Mouse (Mus musculus): ENCODE measurements around the gene Fbxw10.

Fbxw10 gene

DNA sequence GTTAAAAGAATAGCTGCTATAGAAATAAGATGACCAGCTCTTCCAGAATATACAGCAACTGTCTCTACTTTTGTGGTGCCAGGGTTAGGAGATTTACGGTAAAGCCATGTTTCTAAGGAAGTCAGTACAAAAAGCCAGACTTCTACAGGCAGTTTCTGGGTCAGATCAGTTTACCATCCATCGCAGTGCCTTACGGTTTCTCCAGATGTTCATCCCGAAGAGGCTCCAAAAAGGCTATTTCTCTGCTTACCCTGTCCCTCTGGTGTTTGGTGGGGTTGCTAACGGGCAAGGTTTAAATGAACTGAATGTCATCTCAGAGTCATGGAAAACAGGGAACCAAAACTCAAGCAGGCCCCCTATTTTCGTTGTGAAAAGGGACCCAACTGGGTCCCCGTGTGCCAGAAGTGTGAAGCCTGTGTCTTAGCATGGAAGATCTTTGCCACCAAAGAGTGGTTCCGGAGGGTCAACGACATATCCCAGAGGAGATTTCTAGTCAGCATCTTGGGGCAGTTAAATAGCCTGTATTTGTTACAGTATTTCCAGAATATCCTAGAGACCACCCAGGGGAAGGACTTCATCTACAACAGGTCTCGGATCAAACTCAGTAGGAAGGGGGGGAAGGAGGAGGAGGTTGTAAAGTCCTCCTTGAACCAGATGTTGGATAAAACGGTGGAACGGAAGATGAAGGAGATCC, at the start of gene Fbxw10:
Fbxw10 (plus strand) TSS at position 109 of the 694 bp plus-strand sequence.
- DNase-seq (ENCODE audit: low spot score in 2 of 2), result peak in 1 of 2 experiments; percentile 41

DNA sequence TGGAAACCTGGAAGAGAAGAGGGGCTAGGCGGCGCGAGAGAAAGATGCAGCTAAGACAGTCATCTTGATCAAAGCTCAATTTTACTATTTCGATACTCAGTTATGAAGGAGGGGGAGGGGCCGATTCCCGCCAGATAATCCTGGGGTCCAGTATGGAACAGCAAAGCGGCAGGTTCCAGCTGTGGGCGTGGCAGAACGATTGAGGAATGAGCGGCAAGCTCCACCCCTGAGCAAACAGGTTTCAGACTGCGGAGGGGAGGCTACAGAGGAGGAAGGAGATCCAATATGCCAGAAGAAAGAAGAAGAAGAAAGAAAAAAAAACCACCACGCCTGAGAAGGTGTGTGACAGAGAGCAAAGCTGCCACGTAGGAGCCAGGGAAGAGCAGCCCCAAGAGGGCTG, 42.8 kb upstream of the Fbxw10 start:
- no peak for DNase-seq (ENCODE audit: low spot score in 2 of 2)

DNA sequence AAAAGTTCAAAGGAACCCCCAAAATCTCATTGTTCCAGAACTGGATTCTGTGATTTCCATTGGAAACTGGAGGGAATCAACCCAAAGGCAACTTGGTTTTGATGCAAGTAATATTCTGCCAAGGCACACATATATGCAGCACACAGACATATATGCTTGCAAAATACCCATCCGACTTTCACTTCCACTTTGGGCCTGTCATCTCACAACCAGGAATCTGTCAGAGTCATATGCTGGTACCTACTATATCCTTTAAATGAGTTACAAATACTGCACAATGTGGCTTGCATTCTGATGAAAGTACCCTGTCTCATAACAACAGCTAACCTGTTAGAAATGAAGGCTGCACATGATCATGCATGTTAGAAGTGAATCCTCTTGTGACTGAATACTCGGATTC, 38.9 kb upstream of the Fbxw10 start:
- DNase-seq (ENCODE audit: low spot score in 2 of 2), result no peak

DNA sequence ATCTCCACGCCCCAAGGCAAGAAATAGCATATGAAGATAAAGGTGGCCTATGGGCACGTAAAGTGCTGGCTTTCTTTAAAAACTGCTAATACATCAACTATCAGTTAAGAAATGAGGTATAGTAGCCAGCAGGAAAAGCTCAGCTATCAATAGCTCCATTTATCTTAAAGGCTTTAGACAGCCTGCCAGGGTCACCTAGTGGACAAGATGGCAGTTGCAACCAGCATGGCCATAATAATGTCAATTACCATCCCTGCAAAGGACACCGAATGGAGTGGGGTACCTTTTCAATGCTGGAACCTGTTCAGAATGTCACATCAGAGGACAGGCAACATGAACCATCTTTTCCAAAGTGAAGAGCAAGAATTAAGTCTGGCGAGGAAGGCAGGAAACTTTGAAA, 37.7 kb upstream of the Fbxw10 start:
- peak in 1 of 2 experiments; percentile 11 for DNase-seq (ENCODE audit: low spot score in 2 of 2)

DNA sequence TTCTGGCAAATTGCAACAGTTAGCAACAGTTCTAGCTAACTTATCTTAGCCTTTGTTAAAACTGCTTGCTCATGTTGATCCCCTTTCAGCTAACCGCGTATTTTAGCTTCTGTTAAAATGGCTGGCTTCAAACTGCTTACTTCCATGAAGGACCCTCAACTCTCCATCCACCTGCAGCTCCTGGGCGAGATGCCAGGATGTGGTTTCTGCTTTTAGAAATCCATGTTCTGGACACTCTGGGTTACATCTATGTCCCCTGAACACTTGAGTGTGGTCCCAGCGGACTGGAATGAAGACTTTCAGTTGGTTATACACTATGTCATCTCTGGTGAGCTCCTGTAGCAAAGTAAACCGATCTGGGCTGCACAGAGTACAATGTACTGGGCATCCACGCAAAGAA, 34.6 kb upstream of the Fbxw10 start:
- no peak for DNase-seq (ENCODE audit: low spot score in 2 of 2)

DNA sequence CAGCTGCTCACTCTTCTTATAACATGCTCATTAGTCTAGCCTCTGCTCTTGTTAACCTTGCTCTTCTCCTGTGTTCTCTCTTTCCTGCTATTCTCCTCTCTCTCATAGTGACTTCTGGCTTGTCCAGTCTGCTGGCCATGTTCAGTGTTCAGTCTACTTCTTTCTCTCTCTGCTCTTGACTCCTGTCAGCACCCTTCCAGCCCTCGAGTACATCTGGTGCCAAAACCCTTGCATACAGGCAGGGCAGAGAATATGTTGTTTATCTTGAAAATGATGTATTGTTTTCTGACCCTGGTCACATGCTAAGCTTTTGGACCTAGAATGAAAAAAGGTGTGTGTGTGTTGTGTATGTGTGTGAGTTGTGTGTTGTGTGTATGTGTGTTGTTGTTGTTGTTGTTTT, 33.4 kb upstream of the Fbxw10 start:
- DNase-seq (ENCODE audit: low spot score in 2 of 2), result no peak

DNA sequence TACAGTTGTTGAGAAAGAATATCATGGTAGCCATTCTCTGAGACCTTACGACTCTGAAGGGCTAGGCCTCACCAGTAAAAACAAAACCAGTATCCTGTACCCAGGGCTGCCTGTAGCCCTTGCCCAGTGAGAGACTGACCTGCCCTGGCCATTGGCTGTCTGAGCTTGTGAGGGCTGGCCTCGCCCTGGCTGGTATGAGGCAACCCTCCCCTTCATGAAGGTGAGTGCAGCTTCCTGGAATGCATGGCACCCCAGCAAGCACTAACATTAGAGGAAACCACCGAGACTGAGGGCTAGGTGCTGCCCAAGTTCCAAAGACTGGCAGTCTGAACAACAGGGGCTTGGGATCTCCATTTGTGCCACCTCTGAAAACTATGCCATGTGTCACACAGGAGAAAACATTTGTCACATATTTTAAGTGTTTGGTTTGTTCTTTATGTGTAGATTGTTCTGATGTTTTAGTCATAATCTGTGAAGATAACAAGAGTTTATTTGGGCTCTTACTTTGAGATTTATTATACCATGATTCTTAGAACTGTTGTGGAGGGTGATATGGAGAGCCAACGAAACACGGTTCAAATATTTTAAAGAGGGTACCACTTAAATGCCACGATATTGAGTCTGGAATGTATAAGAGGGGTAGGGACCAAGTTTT, 32.8 kb upstream of the Fbxw10 start:
- no peak for DNase-seq (ENCODE audit: low spot score in 2 of 2)

DNA sequence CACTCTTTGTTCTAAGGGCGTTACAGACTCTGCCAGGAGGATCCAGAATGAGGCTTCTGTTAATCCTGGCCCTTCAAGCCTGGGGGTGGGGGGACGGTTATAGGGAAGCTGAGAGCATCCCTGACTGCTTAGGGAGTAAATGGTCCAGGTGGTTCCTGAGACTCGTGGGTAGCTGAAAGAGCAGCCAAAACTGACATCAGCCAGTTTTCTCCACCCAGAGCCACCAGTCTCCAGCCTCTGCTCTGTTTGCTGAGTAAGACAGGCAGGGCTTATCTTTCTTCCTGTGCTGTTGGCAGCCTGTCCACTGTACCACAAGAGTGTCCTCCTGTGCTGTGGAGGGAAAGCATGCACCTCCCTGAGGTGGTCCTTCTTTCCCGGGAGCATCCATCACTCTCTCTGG, 32.2 kb upstream of the Fbxw10 start:
- no peak for DNase-seq (ENCODE audit: low spot score in 2 of 2)

DNA sequence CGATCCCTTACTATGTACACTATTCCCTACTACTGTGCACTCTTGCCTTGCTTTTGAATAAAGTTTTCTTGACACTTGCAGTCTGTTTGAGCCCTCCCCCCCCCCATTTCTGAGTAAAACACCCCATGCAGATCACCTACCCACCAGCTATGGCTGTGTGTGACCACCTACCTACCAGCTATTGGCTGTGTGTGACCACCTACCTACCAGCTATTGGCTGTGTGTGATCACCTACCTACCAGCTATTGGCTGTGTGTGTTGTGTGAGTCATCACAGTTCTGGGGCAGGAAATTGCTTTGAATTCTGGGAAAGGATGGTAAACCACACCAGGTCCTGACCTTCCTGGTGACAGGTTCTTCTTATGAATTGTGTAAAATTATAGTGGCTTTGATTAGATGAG, 31.4 kb upstream of the Fbxw10 start:
- DNase-seq (ENCODE audit: low spot score in 2 of 2), result no peak

DNA sequence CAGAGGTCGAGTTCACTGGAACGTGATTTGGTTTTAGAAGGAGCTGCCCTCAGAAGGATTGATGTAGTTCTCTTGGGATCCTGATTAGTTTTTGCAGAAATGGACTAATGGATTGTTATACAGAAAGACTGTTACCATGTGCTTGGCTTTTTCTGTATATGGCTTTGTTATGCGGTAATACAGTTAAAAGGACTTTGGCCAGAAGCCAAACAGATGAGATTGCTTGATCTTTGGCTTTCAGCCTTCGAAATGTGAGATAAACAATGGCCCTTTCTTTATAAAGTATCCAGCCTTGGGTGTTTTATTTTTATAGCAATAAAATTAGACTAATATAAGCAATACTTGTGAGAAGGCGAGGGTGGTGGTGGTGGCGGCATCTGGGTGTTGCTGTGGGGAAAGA, 30.3 kb upstream of the Fbxw10 start:
- no peak for DNase-seq (ENCODE audit: low spot score in 2 of 2)

DNA sequence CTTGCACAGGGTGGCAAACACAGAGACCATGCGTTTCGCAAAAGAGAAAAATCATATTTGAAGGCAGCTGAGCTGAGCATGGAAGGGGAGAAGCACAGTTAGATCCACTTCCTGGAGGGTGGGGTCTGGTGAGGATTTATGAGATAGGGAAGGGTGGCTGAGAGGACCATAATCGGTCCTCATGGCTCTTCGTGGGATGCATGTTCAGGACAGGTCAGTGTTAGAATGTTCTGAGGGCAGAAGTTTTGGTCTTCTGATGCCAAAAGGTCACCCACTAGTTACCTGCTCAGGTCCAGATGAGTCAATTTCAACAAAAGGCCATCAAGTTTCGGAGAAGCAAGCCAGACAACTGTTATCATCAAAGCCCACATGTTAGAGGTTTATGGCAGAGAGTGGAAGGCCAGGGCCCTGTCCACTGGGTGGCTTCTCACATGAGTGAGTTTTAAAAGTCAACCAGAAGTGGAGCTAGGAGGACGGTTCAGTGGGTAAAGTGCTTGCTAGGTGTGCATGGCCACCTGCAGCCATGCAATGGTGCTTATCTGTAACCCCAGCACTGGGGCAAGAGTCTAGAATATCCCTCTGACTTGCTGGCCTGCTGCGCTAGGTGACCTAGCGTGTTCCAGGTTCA, 27.7 kb upstream of the Fbxw10 start:
- no peak for DNase-seq (ENCODE audit: low spot score in 2 of 2)

DNA sequence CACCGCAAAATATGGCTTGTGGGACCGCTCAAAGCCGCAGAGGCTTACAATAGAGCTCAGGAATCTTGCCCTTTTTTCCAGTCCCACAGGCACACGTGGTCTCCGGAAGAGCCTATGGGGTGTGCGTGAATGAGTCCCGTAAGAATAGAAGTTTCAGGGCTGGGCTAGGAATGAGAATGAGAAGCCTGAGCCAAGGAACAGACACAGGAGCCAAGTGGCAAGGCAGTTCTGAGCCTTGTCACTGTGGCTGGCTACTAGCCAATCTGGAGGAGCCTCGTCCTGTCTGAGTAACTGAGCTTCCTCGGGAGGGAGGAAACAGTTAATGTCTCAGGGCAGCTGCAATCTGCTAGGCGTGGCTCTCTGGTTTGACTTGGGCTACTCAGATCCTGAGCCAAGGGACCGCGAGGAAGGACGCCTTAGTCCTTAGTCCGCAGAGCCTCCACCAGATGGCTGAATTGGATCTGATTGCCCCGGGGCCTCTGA, 26.8 kb upstream of the Fbxw10 start, which contains the start of gene Trim16:
Trim16 (plus strand) TSS at position 173 of the 483 bp plus-strand sequence.
- peak in 1 of 2 experiments; percentile 26 for DNase-seq (ENCODE audit: low spot score in 2 of 2)

DNA sequence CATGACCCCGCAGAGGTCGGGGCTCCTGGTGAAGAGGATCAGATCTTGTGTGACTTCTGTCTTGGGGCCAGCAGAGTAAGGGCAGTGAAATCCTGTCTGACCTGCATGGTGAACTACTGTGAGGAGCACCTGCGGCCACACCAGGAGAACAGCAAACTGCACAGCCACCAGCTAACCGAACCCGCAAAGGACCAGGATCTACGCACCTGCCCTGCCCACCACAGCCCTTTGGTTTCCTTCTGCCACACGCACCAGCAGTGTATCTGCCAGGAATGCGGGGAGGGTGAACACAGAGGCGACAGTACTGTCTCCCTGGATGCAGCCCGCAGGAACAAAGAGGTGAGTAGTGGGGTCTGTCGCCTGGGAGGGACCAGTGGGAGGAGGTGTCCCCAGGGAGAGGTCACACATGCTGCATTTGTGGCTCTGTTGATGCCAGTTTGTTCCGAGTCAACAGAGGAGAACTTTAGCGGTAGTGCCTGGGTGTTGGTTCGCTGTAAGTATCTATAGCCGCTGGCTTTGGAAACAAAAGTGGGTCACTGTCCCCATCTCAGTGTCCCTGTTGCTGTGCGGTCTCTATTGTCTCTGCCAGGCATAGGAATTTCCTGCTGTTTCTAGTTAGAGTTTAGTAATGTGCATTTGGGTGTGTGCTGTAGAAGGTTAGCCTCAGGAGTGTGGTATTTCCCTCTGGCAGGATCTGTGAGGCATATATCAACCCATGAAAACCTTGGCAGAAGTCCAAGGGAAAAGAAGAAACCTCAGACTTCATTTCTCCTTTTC, 26.0 kb upstream of the Fbxw10 start:
- DNase-seq (ENCODE audit: low spot score in 2 of 2), result no peak

DNA sequence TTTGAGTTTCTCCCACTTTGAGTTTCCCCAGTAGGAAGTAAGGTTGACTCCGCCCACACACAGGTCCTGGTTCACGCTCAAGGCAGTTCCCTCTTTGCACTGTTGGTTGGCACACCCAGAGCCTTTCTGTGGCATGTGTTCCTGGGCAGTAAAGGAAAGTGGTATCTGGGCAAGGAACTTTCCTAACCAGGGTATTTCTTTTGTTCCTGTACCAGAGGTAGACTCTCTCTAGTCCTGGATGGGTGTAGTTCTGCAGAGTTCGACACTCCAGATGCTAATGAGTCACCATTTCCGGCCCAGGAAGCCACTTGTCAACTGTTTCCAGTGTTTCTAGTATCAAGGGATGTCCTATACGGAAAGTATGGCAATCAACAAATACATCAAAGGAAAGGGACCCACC, 25.0 kb upstream of the Fbxw10 start:
- no peak for DNase-seq (ENCODE audit: low spot score in 2 of 2)

DNA sequence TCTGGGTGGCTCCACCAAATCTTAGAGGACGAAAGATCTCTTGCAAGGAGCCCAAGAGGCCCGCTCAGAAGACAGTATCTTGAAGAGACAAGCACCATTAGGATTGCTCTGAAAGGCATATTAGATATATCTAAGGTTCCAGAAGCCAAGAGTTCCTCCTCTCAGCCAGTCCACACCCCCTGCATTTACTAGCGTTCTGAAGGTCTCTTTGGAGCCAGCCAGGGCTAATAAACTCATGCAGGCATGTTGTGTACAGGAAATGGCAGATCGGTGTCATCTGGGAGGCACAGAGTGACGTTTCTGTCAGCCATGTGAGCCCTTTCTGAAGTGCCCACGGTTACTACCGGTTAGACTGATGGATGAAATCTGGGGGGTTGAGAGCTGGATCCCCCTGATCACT, 22.7 kb upstream of the Fbxw10 start:
- DNase-seq (ENCODE audit: low spot score in 2 of 2), result no peak

DNA sequence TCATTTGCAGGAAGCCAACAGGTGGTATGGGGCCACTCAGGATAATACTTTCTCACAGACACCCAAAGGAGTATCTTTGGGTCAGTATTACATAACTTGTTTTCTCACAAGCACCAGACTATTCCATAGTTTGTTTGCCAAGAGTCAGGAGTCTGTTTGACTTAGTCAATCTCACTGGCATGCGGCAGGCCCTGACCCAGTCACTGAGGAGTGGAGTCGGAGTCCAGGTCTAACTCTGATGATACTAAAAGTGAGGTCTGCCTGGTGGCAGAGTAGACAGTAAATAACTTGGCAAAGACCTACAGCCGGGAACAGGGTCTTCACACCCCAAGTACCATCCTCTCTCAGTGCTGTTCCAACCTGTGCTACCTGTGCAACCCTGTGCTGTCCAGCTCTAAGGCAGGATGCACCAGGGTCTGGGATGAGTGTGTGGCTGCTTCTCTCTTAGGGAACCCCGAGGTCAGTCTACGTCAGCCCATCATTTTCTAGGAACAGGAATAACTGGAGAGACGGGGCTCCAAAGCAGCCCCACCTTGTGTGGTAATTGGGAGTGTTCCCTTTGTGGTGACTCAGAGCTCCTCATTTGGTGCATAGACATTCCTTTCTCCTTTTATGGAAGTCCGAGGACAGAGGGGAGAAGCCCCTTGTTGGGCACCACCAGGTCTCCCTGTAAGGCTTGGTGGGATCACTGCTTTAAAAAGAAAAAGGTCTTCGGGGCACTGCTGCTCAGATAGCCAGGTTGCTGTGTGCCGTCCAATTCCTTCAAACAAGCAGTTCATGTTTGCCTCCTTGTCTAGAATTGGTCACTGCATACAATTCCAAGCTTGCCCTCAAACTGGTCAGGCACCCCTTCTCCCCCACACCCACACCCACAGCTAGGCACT, 21.4 kb upstream of the Fbxw10 start:
- no peak for DNase-seq (ENCODE audit: low spot score in 2 of 2)

DNA sequence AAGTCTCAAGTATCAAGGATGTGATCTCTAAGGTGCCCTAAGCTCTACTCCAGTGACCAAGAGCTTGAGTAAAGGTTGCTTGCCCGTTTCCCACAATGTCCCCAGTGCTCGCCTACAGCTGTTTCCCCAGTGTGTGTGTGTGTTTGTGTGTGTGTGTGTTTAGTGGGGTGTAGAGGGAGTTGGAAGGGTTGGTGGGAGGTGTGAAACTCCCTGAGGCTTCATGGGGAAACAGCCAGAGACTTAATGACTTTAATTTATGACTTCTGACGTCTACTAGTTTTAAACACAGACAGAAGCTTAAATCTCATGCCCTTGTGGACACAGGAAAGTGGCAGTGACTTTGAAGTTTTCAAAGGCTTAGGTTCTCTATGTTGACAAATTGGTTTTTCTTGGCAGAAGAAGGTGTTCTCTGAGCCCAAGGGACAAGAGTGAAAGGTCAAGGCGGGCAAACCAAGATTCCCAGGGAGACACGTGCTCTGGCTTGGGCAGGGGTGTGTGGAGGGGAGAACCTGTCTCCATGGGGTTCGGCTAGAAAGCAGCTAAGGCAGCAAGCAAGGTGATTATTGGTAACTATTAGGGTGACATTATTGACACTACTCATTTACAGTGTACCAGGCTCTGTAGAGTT, 20.6 kb upstream of the Fbxw10 start:
- DNase-seq (ENCODE audit: low spot score in 2 of 2), result no peak

DNA sequence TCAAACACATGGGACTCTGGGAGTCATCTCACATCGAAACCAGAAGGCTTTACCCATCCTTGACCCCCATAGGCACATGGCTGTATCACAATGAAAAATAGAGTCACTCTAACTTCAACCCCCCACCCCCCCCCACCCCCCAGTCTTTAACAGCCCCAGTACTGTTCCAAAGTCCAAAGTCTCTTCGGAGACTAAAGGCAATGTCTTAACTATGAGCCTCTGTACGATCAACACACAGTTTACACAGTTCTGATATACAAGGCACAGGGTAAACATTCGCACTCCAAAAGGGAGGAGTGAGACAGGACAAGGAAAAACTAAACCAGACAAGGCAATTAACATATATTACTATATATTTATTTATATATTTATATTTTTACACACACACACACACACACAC, 19.7 kb upstream of the Fbxw10 start:
- DNase-seq (ENCODE audit: low spot score in 2 of 2), result no peak

DNA sequence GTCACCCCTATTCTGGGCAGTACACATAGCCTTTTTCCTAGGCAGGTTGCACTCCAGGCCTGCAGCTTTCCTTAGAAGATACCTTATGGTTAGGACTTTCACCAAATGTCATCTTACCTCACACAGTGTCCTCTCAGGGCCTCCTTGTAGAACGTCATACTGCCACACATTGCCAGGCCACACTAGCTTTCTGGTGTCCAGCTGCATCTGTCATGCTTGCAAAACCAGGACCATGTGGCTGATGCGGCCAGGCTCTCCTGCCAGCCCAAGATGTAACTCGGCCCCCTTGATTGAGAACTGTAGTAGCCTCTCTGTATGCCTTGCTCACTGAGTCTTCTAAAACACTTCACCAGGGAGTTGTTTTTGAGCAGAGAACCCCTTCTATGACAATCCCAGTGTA, 19.0 kb upstream of the Fbxw10 start:
- DNase-seq (ENCODE audit: low spot score in 2 of 2), result no peak

DNA sequence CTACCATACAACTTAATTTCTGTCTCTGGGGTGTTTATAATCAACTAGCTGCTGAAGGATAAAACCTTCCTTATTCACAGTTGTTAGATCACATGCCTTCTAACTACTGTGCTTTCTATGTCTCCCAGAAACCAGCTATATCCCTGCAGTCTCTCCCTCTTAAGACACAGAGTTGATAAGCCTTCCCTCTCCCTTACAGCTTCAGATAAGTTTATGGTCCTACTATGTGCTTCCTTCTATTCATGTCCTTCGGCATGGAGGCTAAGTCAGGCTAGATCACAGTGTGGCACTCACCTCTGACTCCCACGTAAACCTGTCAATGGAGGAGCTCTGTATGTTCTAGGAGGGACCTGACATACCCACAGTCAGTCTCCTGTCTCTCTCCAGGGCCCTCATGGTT, 16.5 kb upstream of the Fbxw10 start:
- no peak for DNase-seq (ENCODE audit: low spot score in 2 of 2)

DNA sequence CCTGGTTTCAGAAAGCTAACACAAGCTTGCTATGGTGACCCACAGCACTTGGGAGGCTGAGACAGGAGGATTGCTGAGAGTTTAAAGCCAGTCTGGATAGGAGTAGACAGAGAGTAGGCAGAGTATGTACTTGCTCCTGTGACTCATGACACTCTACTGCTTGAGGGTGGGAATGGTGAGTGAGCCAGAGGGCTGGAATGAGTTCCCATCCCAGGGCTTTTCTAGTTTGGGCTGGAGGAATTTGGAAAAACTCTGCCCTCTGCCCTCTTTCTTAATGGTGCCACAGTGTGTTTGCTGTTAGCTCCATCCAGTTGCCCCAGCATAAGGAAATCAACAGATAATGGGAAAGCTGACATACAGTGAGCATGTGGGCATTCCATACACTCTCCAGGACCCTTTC, 15.0 kb upstream of the Fbxw10 start:
- no peak for DNase-seq (ENCODE audit: low spot score in 2 of 2)

Measured in thymus, postnatal 10 days (tissue).